Mouse (Mus musculus) olfactory bulb, adult 2 months (tissue): Measurements from ENCODE around the gene Hoxd9.

Source experiments
- CTCF ChIP-seq: fragments of 200-500 bp; IDR thresholded peaks from 2 replicates; pipeline ENCODE4 v1.5.1; 2012; ENCODE audit warnings: low read depth, mild to moderate bottlenecking, low read length, moderate library complexity; ENCODE audit not compliant: insufficient read depth
- POLR2A ChIP-seq: fragments of 200-500 bp; IDR thresholded peaks from 2 replicates; pipeline ENCODE4 v1.6.1; 2012; ENCODE audit warnings: mild to moderate bottlenecking, low read depth, low read length, moderate library complexity; ENCODE audit not compliant: insufficient read depth

DNA sequence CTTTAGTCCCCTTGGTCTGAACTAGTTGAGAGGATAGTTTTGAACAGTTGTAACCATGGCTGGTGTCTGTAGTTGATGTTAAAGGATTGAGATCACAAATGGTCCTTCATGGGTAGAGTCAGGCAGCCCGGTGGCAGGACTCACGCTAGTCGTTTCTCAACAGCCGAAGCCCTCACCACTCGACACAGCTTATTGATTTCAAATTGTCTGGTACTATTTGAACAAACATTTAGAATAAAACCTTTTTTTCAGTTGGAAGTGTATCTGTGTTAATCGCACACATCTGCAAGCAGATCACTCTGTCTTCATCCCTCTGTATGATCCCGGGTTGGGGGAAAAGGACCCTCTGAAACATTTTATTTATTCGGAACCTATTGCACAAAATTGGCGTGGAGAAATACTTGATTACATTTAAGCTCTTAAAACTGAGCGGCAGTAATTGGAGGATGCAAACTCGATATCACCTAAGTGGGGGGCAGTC, 50.2 kb downstream of the Hoxd9 start:
- no peak for TF ChIP-seq CTCF
- TF ChIP-seq POLR2A = no peak
